Comparison of ENCODE assay signal across 22 mouse cellular contexts in the genomic region with DNA sequence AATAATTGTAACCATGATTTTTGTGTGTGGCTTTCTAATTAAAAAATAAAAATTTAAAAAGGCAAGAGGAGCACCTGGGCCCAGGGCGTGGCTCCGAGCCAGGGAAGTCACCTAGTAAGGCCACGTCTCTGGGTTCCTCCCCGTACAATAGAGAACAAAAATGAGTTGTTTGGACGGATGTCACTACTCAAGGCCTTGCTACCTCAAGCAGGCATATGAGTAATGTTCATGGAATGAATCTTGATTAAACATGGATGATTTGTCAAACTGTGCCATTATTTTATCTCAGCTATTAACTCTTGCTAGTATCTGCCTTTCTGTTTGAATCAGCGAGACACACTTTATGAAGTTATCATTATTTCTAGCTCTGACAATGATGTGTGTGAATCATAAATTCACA. TPM values are rescaled to one million over a fixed set of nuclear protein-coding genes. Genes with fewer than 3 reads are reported as not detected.
DNase-seq lines count a peak whose midpoint lies in the region; ATAC-seq and TF ChIP-seq lines count a peak whose summit lies in the region.
"Had no signal": no experiment of that assay in that cellular context is flagged by ENCODE, and none has a peak within 500 bp of the region (broad histone marks: within the 10 kb centered on the region; RNA-seq: fewer than 3 reads in every experiment).

No protein-coding gene starts in this region.

- peaks cover 6% of the 10 kb centered on the region; the same call in 1 of the 2 replicates for H3K36me3 ChIP-seq in forebrain, embryonic 15.5 days
- H3K36me3 ChIP-seq in forebrain, embryonic 12.5 days (replicated peaks): peaks cover 8% of the 10 kb centered on the region; the same call in 1 of the 2 replicates
- 0 out of 2 replicates have a peak, but pooled peaks cover 4% of the 10 kb centered on the region for H3K36me3 ChIP-seq in neural tube, embryonic 12.5 days
- H3K36me3 ChIP-seq in hindbrain, embryonic 15.5 days: peaks cover 7% of the 10 kb centered on the region; the same call in 1 of the 2 replicates
- no peaks in the 10 kb centered on the region for H3K36me3 ChIP-seq in neural tube, embryonic 14.5 days (ENCODE audit: control insufficient read depth, insufficient read depth, low read length)
- H3K36me3 ChIP-seq: heart, embryonic 12.5 days; stomach, embryonic 15.5 days had no signal

- intact Hi-C loops in left cerebral cortex, postnatal 25 days (cut with DNase I): no loop called here
- intact Hi-C loops in left cerebral cortex, adult 2 months (cut with DNase I): no loop called here

- peak overlapping the region; percentile 26 for H3K4me3 ChIP-seq in forebrain, embryonic 15.5 days
- no peak overlapping the region for H3K4me3 ChIP-seq in forebrain, embryonic 12.5 days (replicated peaks)
- no peak overlapping the region for H3K4me3 ChIP-seq in neural tube, embryonic 12.5 days
- peak overlapping the region; percentile 18 for H3K4me3 ChIP-seq in hindbrain, embryonic 15.5 days
- H3K4me3 ChIP-seq in neural tube, embryonic 14.5 days (ENCODE audit: low read depth, low read length): no peak overlapping the region
- no peak overlapping the region for H3K4me3 ChIP-seq in left cerebral cortex, adult 2 months
- H3K4me3 ChIP-seq: heart, embryonic 12.5 days; stomach, embryonic 15.5 days had no signal

- no peaks in the 10 kb centered on the region for H3K9me3 ChIP-seq in forebrain, embryonic 15.5 days
- no peaks in the 10 kb centered on the region for H3K9me3 ChIP-seq in forebrain, embryonic 12.5 days
- no peaks in the 10 kb centered on the region for H3K9me3 ChIP-seq in neural tube, embryonic 12.5 days
- H3K9me3 ChIP-seq in hindbrain, embryonic 15.5 days: no peaks in the 10 kb centered on the region
- no peaks in the 10 kb centered on the region for H3K9me3 ChIP-seq in neural tube, embryonic 14.5 days (ENCODE audit: control insufficient read depth, low read length)
- H3K9me3 ChIP-seq: heart, embryonic 12.5 days; stomach, embryonic 15.5 days had no signal

- H3K9ac ChIP-seq in forebrain, embryonic 15.5 days (replicated peaks): no peak overlapping the region
- no peak overlapping the region for H3K9ac ChIP-seq in forebrain, embryonic 12.5 days
- no peak overlapping the region for H3K9ac ChIP-seq in neural tube, embryonic 12.5 days
- H3K9ac ChIP-seq in hindbrain, embryonic 15.5 days: no peak overlapping the region
- no peak overlapping the region for H3K9ac ChIP-seq in neural tube, embryonic 14.5 days (replicated peaks; ENCODE audit: low read depth, low read length)
- H3K9ac ChIP-seq: heart, embryonic 12.5 days; liver, embryonic 14.5 days; stomach, embryonic 15.5 days had no signal

- DNase-seq in neural tube, embryonic 10.5 days (ENCODE audit: extremely low spot score, low spot score): no peak
- DNase-seq in left cerebral cortex, postnatal 25 days (ENCODE audit: low spot score in 2 of 2): no peak
- no peak for DNase-seq in left cerebral cortex, adult 2 months (ENCODE audit: extremely low spot score in 1 of 2, low spot score in 2 of 2)
- DNase-seq: cerebellum, adult 9-10 months; gastrocnemius, postnatal 10 days; heart, adult 11 months; heart, postnatal 14 days; kidney, adult 8-10 months; kidney, postnatal 36 days; layer of hippocampus, adult 9-11 months; right cerebral cortex, postnatal 25 days; thymus, adult 18-20 months had no signal

- peak overlapping the region; percentile 35 for H3K4me2 ChIP-seq in forebrain, embryonic 15.5 days (replicated peaks)
- H3K4me2 ChIP-seq in forebrain, embryonic 12.5 days: no peak overlapping the region; the same call in 1 of the 2 replicates
- peak overlapping the region; percentile 35; the same call in 1 of the 2 replicates for H3K4me2 ChIP-seq in neural tube, embryonic 12.5 days (replicated peaks)
- H3K4me2 ChIP-seq in hindbrain, embryonic 15.5 days: peak overlapping the region; percentile 33
- peak overlapping the region; percentile 24; the same call in 1 of the 2 replicates for H3K4me2 ChIP-seq in neural tube, embryonic 14.5 days (ENCODE audit: low read depth, low read length)
- H3K4me2 ChIP-seq: heart, embryonic 12.5 days; stomach, embryonic 15.5 days had no signal

- no peak for TF ChIP-seq CTCF in left cerebral cortex, adult 2 months (IDR thresholded peaks at IDR 0.05)

- H3K27ac ChIP-seq in forebrain, embryonic 15.5 days (replicated peaks): no peak overlapping the region
- H3K27ac ChIP-seq in forebrain, embryonic 12.5 days: no peak overlapping the region
- H3K27ac ChIP-seq in neural tube, embryonic 12.5 days: no peak overlapping the region
- no peak overlapping the region for H3K27ac ChIP-seq in hindbrain, embryonic 15.5 days (replicated peaks)
- no peak overlapping the region for H3K27ac ChIP-seq in neural tube, embryonic 14.5 days (ENCODE audit: low read depth, low read length)
- no peak overlapping the region for H3K27ac ChIP-seq in left cerebral cortex, adult 2 months
- H3K27ac ChIP-seq: liver, embryonic 14.5 days; stomach, embryonic 15.5 days had no signal

- no peaks in the 10 kb centered on the region for H3K27me3 ChIP-seq in forebrain, embryonic 15.5 days
- no peaks in the 10 kb centered on the region for H3K27me3 ChIP-seq in forebrain, embryonic 12.5 days
- no peaks in the 10 kb centered on the region for H3K27me3 ChIP-seq in neural tube, embryonic 12.5 days (replicated peaks)
- H3K27me3 ChIP-seq in hindbrain, embryonic 15.5 days: no peaks in the 10 kb centered on the region
- no peaks in the 10 kb centered on the region for H3K27me3 ChIP-seq in neural tube, embryonic 14.5 days (ENCODE audit: control insufficient read depth, insufficient read depth, low read length)
- H3K27me3 ChIP-seq: heart, embryonic 12.5 days; stomach, embryonic 15.5 days had no signal

- no peak for ATAC-seq in forebrain, embryonic 15.5 days (replicated peaks)
- ATAC-seq in forebrain, embryonic 12.5 days (ENCODE audit: low FRiP score): no peak
- ATAC-seq in neural tube, embryonic 12.5 days (ENCODE audit: low FRiP score, low read depth): no peak
- ATAC-seq in hindbrain, embryonic 15.5 days (ENCODE audit: low FRiP score, low read depth): no peak
- no peak for ATAC-seq in neural tube, embryonic 14.5 days (ENCODE audit: low read depth)

- WGBS in forebrain, embryonic 15.5 days: 64% methylated on average over 6 of the region's 6 CpGs
- WGBS in forebrain, embryonic 12.5 days: 89% methylated on average over 6 of the region's 6 CpGs
- WGBS in neural tube, embryonic 12.5 days: 89% methylated on average over 6 of the region's 6 CpGs
- WGBS in hindbrain, embryonic 15.5 days: 81% methylated on average over 6 of the region's 6 CpGs
- 84% methylated on average over 6 of the region's 6 CpGs for WGBS in neural tube, embryonic 14.5 days

- peaks cover 22% of the 10 kb centered on the region for H3K4me1 ChIP-seq in forebrain, embryonic 15.5 days
- H3K4me1 ChIP-seq in forebrain, embryonic 12.5 days: peaks cover 27% of the 10 kb centered on the region
- H3K4me1 ChIP-seq in neural tube, embryonic 12.5 days: peaks cover 19% of the 10 kb centered on the region; the same call in 1 of the 2 replicates
- H3K4me1 ChIP-seq in hindbrain, embryonic 15.5 days (replicated peaks): no peaks in the 10 kb centered on the region
- H3K4me1 ChIP-seq in neural tube, embryonic 14.5 days (ENCODE audit: control insufficient read depth, insufficient read depth, low read length): no peaks in the 10 kb centered on the region; the same call in 1 of the 2 replicates
- H3K4me1 ChIP-seq: stomach, embryonic 15.5 days had no signal

RNA-seq across cellular contexts. Expression of a gene that starts 46.9 kb away (rescaled TPM):
- polyA plus RNA-seq in forebrain, embryonic 15.5 days (2015; fragmentation: Nextera tagmentation; extraction: Ambion mirVana): 42.8 and 43.7 TPM in 2 replicates
- polyA plus RNA-seq in forebrain, embryonic 12.5 days (2016; fragmentation: Nextera tagmentation; extraction: Ambion mirVana): 17.9 and 19.0 TPM in 2 replicates
- 12.8 and 13.0 TPM in 2 replicates for polyA plus RNA-seq in neural tube, embryonic 12.5 days (2016; fragmentation: Nextera tagmentation; extraction: Ambion mirVana)
- 33.3 and 35.4 TPM in 2 replicates for polyA plus RNA-seq in hindbrain, embryonic 15.5 days (2015; fragmentation: Nextera tagmentation; extraction: Ambion mirVana)
- 29.3 and 36.9 TPM in 2 replicates for polyA plus RNA-seq in neural tube, embryonic 14.5 days (2014; fragmentation: Nextera tagmentation; extraction: Ambion mirVana)
- total RNA-seq in left cerebral cortex, postnatal 25 days (2021): 10 to 100 TPM; 17.4 to 22.2 TPM
- total RNA-seq in left cerebral cortex, adult 2 months (2021): 10 to 100 TPM; 18.6 to 19.9 TPM
- total RNA-seq: monocyte, adult 5-6 weeks; neutrophil, adult 5-6 weeks had no signal

Comparison
In these comparisons a context has a peak if more than half of its experiments do, and no peak if none do; other contexts are left out.
1. H3K4me3 ChIP-seq: peak in forebrain, embryonic 15.5 days (single experiment) and hindbrain, embryonic 15.5 days (single experiment); none in forebrain, embryonic 12.5 days (single experiment), neural tube, embryonic 12.5 days (single experiment), neural tube, embryonic 14.5 days (single experiment) and left cerebral cortex, adult 2 months (single experiment).